Mouse (Mus musculus): ENCODE results near the gene Smyd3. TPM values are rescaled to one million over a fixed set of nuclear protein-coding genes. Genes with fewer than 3 reads are reported as not detected.

Gene Smyd3
- polyA plus RNA-seq, 1 experiment from 2014 or later: 11.3 TPM

DNA sequence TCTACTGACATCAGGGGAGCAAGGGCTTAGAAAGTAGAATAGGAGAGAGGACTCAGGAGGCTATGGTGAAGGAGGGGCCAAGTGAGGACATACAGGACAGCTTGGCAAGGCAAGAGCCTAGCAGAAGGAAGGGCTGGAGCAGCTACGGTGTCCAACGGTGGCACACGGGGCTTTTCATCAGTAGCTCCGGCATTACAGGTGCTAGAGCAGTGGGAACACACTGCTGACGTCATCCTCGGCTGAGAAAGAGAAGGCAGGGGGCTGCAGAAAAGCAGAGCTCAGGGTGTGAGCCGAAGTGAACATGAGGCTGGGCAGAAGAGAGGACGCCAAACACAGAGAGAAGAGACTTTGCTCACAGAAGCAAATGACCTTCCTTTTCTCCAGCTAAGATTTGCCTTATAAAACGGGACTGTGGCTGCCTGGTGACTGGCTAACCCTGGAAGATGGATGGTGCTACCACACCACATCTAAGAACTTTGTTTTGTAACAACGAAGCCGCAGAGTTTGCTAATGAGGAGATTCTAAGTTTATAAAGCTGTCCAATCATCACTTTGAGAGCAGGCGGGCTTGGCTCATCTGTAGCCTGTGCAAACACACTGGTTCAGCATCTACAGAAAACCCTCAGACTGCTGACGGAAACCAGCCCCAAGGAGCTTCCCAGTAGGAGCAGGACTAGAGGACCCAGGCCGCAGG lies 453.1 kb downstream of the Smyd3 start:
- ATAC-seq (ENCODE audit: insufficient number of reproducible peaks, insufficient read depth, low FRiP score, low read depth): no peak

DNA sequence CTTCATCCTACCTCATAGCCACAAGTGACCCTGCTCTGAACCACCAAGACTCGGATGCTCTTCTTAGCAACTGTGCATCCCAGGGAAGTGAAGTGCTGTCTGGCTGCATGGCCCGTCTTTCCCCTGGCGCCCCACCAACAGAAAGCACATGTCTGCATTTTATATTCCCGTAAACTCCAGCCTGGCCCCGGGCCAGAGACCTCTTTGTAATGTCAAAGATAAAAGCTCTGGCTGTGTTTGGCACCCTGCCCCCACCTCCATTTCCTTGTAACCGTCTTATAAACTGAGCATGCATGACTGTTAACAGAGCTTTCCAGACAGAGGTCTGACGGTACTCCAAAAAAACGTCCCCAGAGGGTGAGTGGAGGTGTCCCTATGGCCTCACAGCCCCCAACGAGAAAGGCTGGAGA lies 456.1 kb downstream of the Smyd3 start:
- H3K27me3 ChIP-seq (ENCODE audit: control insufficient read depth, insufficient read depth, low read length): no peaks in the 10 kb centered on the region
- no peak overlapping the region for H3K4me3 ChIP-seq (ENCODE audit: control insufficient read depth in 1 of 2, insufficient read depth in 1 of 2, low read depth in 1 of 2, low read length in 2 of 2)
- ATAC-seq (ENCODE audit: insufficient number of reproducible peaks, insufficient read depth, low FRiP score, low read depth): peak; percentile 82
- no peaks in the 10 kb centered on the region for H3K36me3 ChIP-seq (ENCODE audit: control insufficient read depth, insufficient read depth, low read length)
- H3K4me2 ChIP-seq (ENCODE audit: low read length): peak overlapping the region; percentile 42
- no peaks in the 10 kb centered on the region for H3K9me3 ChIP-seq (ENCODE audit: control insufficient read depth, low read length)
- peaks cover 37 to 48% of the 10 kb centered on the region in 2 experiments for H3K4me1 ChIP-seq (ENCODE audit: control insufficient read depth in 2 of 2, insufficient read depth in 2 of 2, low read length in 2 of 2)
- 5% methylated on average over 9 of the region's 9 CpGs for WGBS
- peak overlapping the region; percentile 9; the same call in 1 of the 2 replicates for H3K9ac ChIP-seq (ENCODE audit: low read length)
- peak overlapping the region; percentile 86 to 87 for H3K27ac ChIP-seq (replicated peaks in 1 of 2; ENCODE audit: control insufficient read depth in 1 of 2, insufficient read depth in 1 of 2, low read depth in 2 of 2, low read length in 2 of 2)

More for the DNA sequence above, 453.1 kb downstream of the Smyd3 start:
- peaks cover 33 to 40% of the 10 kb centered on the region in 2 experiments for H3K4me1 ChIP-seq (ENCODE audit: control insufficient read depth in 2 of 2, insufficient read depth in 2 of 2, low read length in 2 of 2)
- no peaks in the 10 kb centered on the region for H3K27me3 ChIP-seq (ENCODE audit: control insufficient read depth, insufficient read depth, low read length)
- no peaks in the 10 kb centered on the region for H3K36me3 ChIP-seq (ENCODE audit: control insufficient read depth, insufficient read depth, low read length)
- H3K9me3 ChIP-seq (ENCODE audit: control insufficient read depth, low read length): no peaks in the 10 kb centered on the region
- 71% methylated on average over 14 of the region's 14 CpGs for WGBS
- H3K27ac ChIP-seq (replicated peaks in 1 of 2; ENCODE audit: control insufficient read depth in 1 of 2, insufficient read depth in 1 of 2, low read depth in 2 of 2, low read length in 2 of 2): peak overlapping the region in 1 of 2 experiments; percentile 23; a peak in 1 of 4 replicates
- H3K4me2 ChIP-seq (ENCODE audit: low read length): no peak overlapping the region
- H3K9ac ChIP-seq (ENCODE audit: low read length): no peak overlapping the region
- no peak overlapping the region for H3K4me3 ChIP-seq (ENCODE audit: control insufficient read depth in 1 of 2, insufficient read depth in 1 of 2, low read depth in 1 of 2, low read length in 2 of 2)

DNA sequence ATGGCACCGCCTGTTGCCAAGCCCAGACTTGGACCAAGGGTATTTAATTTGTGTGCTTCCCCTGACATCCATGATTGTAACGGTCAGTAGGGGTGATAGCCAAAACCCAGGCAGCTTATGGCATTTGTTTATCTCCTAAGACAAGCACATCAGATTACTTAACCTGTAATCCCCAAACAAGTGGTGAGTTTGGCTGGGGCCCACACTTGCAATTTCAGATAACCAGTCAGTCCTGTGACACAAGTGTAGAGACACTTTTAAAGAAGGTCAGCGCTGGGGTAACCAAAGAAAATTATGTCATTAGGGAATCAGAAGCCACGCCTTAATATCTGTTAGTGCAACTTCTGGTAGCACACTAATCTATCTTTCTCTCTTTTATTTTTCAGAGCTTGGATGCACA lies 456.8 kb downstream of the Smyd3 start:
- H3K36me3 ChIP-seq (ENCODE audit: control insufficient read depth, insufficient read depth, low read length): no peaks in the 10 kb centered on the region
- 40% methylated on average over 4 of the region's 4 CpGs for WGBS
- H3K4me1 ChIP-seq (ENCODE audit: control insufficient read depth in 2 of 2, insufficient read depth in 2 of 2, low read length in 2 of 2): peaks cover 37 to 48% of the 10 kb centered on the region in 2 experiments

DNA sequence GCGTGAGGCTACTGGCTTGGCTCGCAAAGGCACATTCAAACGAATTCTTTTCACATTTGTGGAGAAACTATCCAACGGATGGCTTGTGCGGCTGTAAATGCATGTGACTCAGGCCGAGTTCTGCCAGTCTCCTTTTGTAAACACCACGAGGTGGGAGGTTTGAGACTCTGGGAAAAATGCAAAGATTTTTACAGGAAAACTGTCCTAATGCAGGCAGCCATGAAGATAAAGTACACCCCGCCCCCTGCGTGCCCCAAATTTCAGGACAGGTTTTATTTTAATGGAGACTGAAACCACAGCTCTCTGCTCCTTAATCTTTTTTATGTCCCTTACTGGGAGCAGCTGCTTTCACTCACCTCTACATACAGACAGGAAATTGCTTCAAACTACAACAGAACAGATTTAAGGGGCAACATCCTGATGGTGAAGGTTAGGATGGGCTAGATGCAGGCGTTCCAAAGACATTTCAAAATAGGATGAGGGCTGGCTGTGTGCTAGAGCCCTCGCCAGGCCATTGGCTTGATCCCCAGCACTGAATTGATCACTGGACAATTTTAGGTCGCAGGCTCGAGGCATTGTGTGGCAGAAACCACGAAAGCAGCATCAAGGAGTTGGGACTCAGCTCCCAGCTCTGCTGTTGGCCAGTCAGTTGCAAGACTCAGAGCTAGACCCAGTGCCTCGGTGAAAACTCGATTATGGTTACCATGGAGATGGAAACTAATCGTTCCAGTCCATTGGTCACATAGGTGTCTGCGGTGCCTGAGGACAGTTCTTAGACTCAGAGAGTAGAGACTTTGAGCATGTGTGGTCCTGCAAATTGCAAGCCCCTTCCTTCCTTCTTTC lies 457.5 kb downstream of the Smyd3 start:
- Histone ChIP-seq H3K4me1 (ENCODE audit: control insufficient read depth in 2 of 2, insufficient read depth in 2 of 2, low read length in 2 of 2) (peaks cover 40 to 43% of the 10 kb centered on the region in 2 experiments), H3K9me3 (ENCODE audit: control insufficient read depth, low read length) (no peaks in the 10 kb centered on the region), H3K4me2 (ENCODE audit: low read length) (no peak overlapping the region), H3K27ac (replicated peaks in 1 of 2; ENCODE audit: control insufficient read depth in 1 of 2, insufficient read depth in 1 of 2, low read depth in 2 of 2, low read length in 2 of 2) (peak overlapping the region; percentile 86 to 87), H3K4me3 (ENCODE audit: control insufficient read depth in 1 of 2, insufficient read depth in 1 of 2, low read depth in 1 of 2, low read length in 2 of 2) (no peak overlapping the region), H3K9ac (ENCODE audit: low read length) (no peak overlapping the region), H3K27me3 (ENCODE audit: control insufficient read depth, insufficient read depth, low read length) (no peaks in the 10 kb centered on the region), H3K36me3 (ENCODE audit: control insufficient read depth, insufficient read depth, low read length) (no peaks in the 10 kb centered on the region)
- 65% methylated on average over 18 of the region's 18 CpGs for WGBS
- ATAC-seq (ENCODE audit: insufficient number of reproducible peaks, insufficient read depth, low FRiP score, low read depth): no peak

More for the DNA sequence above, 456.8 kb downstream of the Smyd3 start:
- Histone ChIP-seq H3K9ac (ENCODE audit: low read length) (no peak overlapping the region), H3K9me3 (ENCODE audit: control insufficient read depth, low read length) (no peaks in the 10 kb centered on the region), H3K4me2 (ENCODE audit: low read length) (peak overlapping the region; percentile 42; the same call in 1 of the 2 replicates), H3K4me3 (ENCODE audit: control insufficient read depth in 1 of 2, insufficient read depth in 1 of 2, low read depth in 1 of 2, low read length in 2 of 2) (no peak overlapping the region), H3K27me3 (ENCODE audit: control insufficient read depth, insufficient read depth, low read length) (no peaks in the 10 kb centered on the region), H3K27ac (replicated peaks in 1 of 2; ENCODE audit: control insufficient read depth in 1 of 2, insufficient read depth in 1 of 2, low read depth in 2 of 2, low read length in 2 of 2) (peak overlapping the region; percentile 86 to 87)
- ATAC-seq (ENCODE audit: insufficient number of reproducible peaks, insufficient read depth, low FRiP score, low read depth): no peak

DNA sequence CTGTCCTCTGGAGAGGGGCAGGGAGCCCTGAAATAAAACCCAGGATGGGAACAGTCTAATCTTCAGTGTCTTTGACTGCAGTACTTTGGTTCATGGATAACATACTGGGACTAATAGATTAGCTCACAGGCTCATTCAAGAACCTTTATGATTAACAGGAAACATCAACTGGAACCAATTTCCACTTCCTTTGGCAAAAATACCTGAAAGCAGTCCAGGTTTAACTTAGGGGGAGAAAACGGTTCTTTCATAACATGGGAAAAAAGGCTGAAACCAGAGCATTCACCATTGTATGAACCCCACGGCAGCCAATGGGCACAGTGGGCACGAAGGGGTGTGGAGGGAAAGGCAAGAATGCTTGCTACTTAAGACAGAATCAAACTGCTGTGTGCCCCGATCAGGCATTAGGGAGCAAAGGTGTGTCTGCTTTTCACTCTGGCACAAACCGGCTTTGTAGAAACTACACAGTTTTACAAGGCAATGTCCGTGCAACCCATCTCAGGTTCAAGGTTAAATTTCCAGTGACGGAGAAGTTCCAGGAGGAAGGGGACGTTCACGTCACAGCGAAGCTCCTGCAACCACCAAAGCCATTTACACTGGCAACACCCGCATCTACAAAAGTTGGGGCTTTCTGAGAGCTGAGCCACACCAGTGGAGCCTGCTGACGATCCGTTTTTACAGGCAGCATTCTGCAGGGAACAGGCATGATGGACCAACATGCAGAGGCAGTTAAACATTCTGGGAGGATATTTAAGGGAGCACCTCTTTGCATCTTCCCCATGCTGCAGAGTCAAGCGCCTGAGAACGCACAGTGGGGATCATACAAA lies 458.3 kb downstream of the Smyd3 start:
- H3K27ac ChIP-seq (replicated peaks in 1 of 2; ENCODE audit: control insufficient read depth in 1 of 2, insufficient read depth in 1 of 2, low read depth in 2 of 2, low read length in 2 of 2): peak overlapping the region; percentile 53 to 87
- ATAC-seq (ENCODE audit: insufficient number of reproducible peaks, insufficient read depth, low FRiP score, low read depth): no peak
- H3K4me2 ChIP-seq (ENCODE audit: low read length): no peak overlapping the region
- no peaks in the 10 kb centered on the region for H3K27me3 ChIP-seq (ENCODE audit: control insufficient read depth, insufficient read depth, low read length)
- peaks cover 34 to 49% of the 10 kb centered on the region in 2 experiments for H3K4me1 ChIP-seq (ENCODE audit: control insufficient read depth in 2 of 2, insufficient read depth in 2 of 2, low read length in 2 of 2)
- H3K4me3 ChIP-seq (ENCODE audit: control insufficient read depth in 1 of 2, insufficient read depth in 1 of 2, low read depth in 1 of 2, low read length in 2 of 2): no peak overlapping the region
- H3K9me3 ChIP-seq (ENCODE audit: control insufficient read depth, low read length): no peaks in the 10 kb centered on the region
- 81% methylated on average over 15 of the region's 15 CpGs for WGBS
- no peak overlapping the region for H3K9ac ChIP-seq (ENCODE audit: low read length)
- H3K36me3 ChIP-seq (ENCODE audit: control insufficient read depth, insufficient read depth, low read length): no peaks in the 10 kb centered on the region

DNA sequence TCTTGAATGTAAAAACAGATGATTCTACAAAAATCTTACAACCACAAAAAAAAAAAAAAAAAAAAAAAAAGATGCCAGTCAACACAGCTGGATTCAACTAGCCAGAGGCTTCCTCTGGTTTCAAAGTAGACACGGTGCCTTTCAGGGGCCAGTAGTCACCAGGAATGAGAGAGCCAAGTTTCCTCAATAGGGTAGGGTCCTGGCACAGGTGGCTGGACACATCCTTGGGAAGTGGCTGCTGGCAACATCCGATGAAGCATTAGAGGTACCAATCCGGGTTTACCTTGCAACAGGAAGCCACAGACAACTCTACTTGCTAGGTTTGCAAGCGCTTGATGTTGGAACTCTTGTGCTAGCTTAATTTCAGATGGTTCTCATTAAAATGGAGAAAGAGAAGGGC lies 459.2 kb downstream of the Smyd3 start:
- H3K4me2 ChIP-seq (ENCODE audit: low read length): no peak overlapping the region
- no peaks in the 10 kb centered on the region for H3K36me3 ChIP-seq (ENCODE audit: control insufficient read depth, insufficient read depth, low read length)
- no peaks in the 10 kb centered on the region for H3K9me3 ChIP-seq (ENCODE audit: control insufficient read depth, low read length)
- no peak overlapping the region for H3K27ac ChIP-seq (replicated peaks in 1 of 2; ENCODE audit: control insufficient read depth in 1 of 2, insufficient read depth in 1 of 2, low read depth in 2 of 2, low read length in 2 of 2)
- no peak overlapping the region for H3K4me3 ChIP-seq (ENCODE audit: control insufficient read depth in 1 of 2, insufficient read depth in 1 of 2, low read depth in 1 of 2, low read length in 2 of 2)
- 82% methylated on average over 4 of the region's 4 CpGs for WGBS
- H3K4me1 ChIP-seq (ENCODE audit: control insufficient read depth in 2 of 2, insufficient read depth in 2 of 2, low read length in 2 of 2): peaks cover 36 to 54% of the 10 kb centered on the region in 2 experiments
- no peak overlapping the region for H3K9ac ChIP-seq (ENCODE audit: low read length)
- no peaks in the 10 kb centered on the region for H3K27me3 ChIP-seq (ENCODE audit: control insufficient read depth, insufficient read depth, low read length)
- no peak for ATAC-seq (ENCODE audit: insufficient number of reproducible peaks, insufficient read depth, low FRiP score, low read depth)

- Histone ChIP-seq H3K27me3 (ENCODE audit: control insufficient read depth, insufficient read depth, low read length) (no peaks in the 10 kb centered on the region), H3K4me1 (ENCODE audit: control insufficient read depth in 2 of 2, insufficient read depth in 2 of 2, low read length in 2 of 2) (peaks cover 20 to 32% of the 10 kb centered on the region in 2 experiments), H3K4me2 (ENCODE audit: low read length) (no peak overlapping the region), H3K9me3 (ENCODE audit: control insufficient read depth, low read length) (no peaks in the 10 kb centered on the region), H3K36me3 (ENCODE audit: control insufficient read depth, insufficient read depth, low read length) (no peaks in the 10 kb centered on the region), H3K27ac (replicated peaks in 1 of 2; ENCODE audit: control insufficient read depth in 1 of 2, insufficient read depth in 1 of 2, low read depth in 2 of 2, low read length in 2 of 2) (no peak overlapping the region), H3K4me3 (ENCODE audit: control insufficient read depth in 1 of 2, insufficient read depth in 1 of 2, low read depth in 1 of 2, low read length in 2 of 2) (no peak overlapping the region), H3K9ac (ENCODE audit: low read length) (no peak overlapping the region)
- ATAC-seq (ENCODE audit: insufficient number of reproducible peaks, insufficient read depth, low FRiP score, low read depth): no peak
- WGBS: 58% methylated on average over 3 of the region's 3 CpGs
Measured at GRCm38 (mm10) chr1:179055760-179056159, 462.1 kb downstream of the Smyd3 start.

Measured in heart, embryonic 14.5 days (tissue).